Mouse (Mus musculus): ENCODE measurements around the gene Gpr155.

The Gpr155 gene

DNA sequence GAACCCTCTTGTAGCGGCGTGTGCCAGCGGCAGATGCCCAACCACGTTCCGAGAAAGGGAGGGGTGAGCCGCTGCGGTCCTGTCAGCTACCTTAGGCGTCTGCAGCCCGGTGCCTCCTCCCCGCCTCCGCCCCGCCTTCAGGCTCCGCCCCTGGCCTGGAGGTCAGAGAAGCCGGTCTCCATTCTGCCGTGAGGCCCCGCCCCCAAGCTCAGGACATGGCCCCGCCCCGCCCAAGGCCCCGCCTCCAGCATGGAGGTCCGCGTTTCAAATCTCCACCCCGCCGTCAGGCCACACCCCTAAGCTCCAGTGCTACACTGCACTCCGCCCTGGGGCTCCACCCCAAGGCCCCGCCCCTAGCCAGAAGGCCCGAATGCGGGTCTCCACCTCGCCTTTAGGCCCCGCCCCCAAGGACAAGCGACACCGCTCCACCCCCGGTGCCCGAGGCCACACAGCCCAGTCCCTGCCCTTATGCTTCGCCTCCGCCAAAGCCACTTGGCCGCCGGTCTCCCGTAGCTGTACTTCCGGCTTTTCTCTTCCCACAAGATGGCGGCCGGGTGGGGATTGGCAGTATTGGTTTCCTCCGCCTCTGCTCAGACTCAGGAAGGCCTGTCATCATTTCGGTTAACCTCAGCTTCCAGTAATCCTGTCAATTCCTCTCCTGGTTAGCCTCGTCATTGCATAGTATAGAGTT lies at the start of gene Gpr155:
Gpr155 (minus strand) TSS at position 217 of the 691 bp plus-strand sequence.
- peak; percentile 98 for DNase-seq

DNA sequence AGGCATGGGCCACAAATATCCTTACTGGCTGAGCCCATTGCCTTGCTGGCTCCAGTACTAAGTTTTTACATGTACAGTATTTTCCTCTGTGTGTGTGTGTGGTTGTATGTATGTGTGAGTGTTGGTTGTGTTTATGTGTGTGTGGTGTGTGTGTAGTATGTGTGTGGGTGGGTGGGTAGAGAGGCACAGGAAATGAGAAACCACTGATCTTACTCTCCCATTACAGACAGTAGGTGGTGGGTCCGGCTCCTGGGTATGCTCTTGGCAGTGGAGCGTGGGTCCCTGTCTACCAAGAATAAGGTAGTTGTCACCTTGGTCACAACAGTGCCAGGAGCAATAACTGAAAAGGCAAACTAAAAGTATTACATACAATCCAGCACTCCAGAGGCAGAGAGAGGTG lies 49.5 kb upstream of the Gpr155 start:
- no peak for DNase-seq

DNA sequence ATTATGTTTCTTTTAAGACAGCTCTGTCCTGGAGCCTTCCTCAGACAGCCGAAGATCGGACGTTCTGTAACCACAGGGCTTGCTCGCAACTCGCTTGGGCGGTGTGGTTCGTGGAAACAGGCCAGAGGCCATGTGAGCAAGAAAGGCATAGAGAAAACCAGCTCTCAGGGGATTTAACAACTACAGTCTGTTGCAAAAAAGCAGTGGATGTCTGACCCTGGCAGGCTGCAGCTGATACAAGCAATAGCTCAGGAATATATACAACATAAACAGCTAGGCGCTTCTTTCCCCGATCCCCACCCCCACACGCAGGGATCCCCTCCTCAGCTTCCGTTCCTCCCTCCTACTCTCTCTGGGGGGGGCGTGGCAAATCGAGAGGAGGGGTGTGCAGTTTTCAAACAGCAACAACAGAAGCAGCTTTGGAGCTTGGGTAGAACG lies 45.6 kb upstream of the Gpr155 start:
- DNase-seq = no peak

DNA sequence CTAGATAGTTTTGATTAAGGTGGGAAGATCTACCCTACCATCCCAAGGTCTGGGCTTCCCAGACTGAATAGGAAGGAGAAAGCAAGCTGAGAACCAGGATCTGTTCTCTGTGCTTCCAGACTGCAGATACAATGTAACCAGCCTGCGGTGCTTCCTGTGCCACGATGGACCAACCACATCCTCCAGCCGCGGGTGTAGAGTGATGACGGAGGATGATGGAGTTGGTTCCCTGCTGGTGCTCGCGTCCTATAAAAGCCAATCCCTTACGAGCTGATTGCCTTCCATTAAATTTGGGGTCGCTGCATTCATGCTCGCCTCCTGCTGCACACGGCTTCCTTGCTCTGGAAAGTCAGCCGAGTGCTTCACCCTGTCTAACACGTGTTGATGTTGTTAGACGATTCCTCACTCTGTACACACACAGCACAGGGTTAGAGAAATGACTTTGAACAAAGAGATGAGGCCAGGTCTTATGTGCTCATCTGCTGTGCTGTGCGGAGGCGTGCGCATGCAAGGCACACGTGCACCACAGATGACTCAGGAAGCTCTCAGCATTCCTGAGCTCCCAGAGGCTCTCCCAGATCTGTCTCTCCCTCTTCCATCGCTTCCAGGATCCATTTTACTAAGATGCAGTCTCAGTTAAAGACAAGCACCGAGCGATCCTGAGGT lies 42.6 kb upstream of the Gpr155 start:
- no peak for DNase-seq

DNA sequence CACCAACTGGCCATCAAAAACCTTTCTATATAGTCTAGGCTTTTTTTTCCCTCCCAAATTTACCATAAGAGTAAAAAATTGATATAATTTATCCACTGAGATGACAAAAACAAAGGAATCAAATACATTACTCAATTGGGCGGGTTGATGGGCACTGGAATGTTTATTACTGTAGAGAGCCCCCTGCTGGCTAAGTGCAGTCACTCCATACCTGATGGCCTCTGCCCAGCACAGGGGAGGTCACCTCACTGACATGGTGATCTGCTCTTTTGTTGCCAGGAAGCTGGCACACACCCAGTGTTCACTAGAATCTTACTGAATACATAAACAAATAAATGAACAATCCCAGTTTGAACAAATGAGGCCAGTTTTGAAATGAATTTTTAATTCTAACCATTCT lies 40.9 kb upstream of the Gpr155 start:
- no peak for DNase-seq

DNA sequence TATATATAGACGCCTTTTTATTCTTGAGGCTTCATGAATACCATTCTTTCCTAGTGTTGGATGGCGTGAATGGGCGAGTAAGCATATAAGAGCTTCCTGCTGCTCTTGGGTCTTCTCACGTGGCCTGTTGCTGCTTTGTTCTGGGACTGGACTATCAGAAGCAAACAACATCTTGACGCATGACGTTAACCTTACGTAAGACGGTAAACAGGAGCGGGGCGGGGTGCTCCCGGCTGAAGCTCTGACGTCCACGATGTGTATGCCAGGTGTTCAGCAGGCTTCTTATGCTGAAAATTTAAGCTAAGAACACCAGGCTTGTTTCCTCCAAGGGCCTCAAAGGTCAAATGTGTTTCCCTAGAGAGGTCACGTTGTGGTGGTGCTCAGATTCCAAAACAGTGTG lies 39.5 kb upstream of the Gpr155 start:
- DNase-seq = no peak

DNA sequence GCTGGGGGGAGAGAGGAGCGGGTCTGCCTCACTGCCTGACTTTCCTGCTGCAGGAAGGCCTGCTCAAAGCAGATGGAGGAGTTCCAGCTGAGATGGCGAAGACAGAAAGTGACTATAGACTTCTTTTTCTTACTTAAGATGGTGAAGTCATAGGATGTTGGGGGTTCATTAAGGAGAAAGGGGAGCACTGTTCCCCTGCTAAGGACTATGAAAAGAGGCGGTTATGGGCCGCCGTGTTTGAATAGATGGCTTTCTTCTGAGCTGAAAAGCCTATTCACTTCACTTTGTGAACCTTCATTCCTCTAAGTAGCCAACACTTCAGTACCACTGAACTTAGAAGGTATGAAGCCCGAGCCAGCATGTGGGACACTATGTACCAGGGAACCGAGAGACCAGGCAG lies 33.4 kb upstream of the Gpr155 start:
- DNase-seq = no peak

DNA sequence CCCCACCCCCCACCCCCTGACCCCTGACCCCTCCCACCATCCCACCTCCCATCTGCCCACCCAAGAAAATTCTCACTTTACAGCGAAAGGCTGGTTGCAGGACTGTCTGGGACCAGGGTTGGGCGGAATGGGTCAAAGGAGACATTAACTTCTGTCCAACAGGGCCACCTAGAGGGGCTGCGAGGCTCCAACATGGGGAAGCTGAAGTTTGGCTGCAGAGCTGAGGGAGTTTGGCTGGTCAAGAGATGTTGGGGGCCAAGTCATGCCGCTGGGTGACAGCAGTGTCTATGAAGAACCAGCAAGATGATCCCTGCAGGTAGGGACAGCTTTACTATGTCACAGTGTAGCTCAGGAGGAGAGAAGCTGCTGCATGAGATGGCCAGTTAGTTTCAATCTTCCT lies 32.9 kb upstream of the Gpr155 start:
- no peak for DNase-seq

DNA sequence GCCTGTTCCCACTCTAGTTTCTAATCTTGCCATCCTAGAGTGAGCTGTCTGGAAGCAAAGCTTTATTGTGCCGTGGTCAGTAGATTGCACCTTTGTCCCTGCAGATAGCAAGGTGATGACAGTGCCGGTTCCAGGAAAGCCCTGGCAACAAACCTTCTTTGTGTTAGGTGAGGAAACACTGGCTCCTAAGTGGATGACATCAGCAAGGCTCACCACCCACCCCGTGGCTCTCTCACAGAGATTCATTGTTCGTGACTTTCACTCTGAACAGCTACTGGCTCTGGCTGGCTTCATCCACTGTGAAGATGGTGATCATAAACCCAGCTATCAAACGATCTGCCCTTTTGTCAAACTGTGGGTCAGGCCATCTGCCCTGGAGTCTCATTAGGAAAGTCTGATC lies 29.5 kb upstream of the Gpr155 start:
- no peak for DNase-seq

DNA sequence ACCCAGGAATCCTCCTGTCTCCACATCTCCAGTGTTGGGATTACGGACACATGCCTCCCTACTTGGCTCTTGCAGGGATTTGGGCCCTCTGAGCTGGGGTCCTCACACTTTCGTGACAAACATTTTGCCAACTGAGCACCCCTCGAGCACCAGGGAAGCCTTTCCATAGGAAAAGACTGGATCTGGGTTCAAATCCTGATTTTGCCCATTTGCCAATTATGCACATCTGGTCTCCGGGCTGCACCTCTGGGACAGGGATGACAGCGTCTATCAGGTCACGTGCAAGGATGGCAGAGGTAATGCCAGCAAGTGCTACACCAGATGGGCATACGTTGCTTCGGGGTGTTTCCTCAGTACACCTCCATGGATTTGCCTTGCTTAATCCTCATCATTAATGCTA lies 23.7 kb upstream of the Gpr155 start:
- no peak for DNase-seq

DNA sequence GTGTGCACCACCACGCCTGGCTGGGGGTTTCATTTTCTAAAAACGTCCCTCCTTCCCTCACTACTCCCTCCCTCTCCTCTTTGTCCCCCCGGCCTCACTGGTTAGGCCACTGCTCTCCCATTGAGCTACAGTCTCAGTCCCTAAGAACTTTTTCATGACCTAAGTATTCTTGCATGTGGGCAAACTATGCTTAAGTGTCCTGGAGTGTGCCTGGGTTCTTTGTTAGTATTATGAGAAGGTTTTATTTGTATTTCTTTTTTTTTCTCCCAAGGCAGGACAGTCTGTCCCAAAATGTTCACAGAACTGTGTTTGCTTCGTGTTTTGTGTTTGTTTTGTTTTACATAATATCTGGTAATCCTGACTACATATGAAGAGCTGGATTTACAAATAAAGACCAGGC lies 21.3 kb upstream of the Gpr155 start:
- no peak for DNase-seq

DNA sequence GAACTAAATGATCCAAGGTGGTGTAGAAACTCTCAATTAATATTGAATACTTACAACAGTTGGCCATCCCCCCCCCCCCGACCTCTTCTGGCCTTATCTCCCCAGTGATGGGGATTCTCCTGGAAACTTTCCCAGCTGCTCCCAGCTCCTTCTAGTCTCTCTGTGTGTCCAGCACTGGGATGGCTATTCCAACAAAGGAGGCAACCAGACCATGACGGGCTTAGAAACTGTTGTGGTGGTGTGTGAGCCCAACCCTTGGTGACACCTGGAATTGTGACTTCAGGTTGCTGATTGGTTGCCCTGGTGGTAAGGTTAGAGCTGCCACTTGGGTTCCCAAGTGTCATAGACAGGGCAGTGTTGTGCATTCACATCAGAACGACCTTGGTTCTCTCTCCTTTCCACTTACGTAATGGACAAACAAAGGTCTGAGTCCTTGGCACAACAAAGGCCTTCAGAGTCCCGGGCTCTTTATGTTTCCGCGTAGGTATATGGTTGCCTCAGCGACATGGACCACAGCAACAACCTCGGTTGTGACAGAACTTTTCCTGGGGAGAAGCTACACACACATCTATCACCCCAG lies 20.1 kb upstream of the Gpr155 start:
- no peak for DNase-seq

DNA sequence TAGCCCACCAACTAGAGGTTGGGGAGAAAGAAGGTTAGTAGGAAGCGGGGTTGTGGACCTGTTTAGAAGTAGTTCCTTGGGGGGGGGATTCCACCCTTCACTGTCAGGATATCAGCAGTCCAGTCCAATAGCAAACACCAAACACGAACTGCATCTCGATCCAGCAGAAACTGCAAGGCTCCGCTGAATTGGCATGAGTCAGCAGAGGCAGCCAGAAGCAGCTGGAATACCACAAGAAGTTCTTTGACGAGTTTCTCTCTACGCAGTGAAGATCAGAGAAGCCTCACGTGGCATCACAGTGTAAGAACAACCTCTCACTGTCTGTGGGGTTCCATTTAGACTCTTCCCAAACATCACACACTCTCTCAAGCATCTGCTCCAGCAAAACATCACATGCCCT lies 18.6 kb upstream of the Gpr155 start:
- no peak for DNase-seq

DNA sequence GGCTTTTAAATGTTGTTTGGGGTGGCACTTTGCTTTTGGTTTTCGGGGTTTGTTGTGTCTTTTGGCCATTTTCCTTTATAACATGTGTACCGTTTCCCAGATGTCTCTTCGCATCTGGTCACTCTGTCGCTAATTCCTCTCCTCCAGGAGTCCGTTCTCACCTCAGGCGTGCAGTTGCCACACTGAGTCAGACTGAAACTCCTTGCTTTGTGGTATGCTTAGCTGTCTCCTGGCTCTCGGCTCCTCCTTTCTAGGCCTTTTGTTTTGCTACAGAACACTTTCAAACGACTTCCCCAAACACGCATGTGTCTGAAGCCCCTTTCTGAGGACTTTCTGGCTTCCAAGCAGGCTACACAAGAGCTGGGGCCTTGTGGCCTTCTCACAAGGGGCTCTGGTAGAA lies 18.1 kb upstream of the Gpr155 start:
- DNase-seq = no peak

DNA sequence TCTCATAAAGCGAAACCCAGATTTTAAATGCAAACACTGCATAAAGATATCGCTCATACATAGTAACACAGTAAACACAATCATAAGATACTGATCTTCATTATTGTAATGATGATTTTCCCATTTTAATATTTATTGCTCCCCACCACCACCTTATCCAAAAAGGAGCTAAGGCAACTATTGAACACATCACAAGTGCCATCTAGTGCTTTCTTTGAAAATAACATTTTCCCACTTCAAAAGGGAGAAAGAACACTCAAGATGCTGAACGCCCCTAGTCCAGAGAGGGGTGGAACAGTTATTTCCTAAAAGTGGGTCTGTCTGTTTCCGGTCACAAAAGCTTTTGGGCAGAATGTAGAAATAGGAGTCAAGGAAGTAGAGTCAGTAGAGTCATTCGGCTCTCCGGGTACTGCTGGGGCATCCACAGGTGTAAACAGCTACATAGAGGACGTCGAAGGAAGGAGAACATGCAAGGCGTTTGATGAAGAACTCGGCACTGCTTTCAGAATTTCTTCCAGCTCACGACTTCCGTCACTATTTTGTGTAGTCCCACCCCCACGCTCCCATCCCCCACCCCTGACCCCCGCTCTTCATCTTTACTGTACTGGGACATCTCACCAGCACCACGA lies 17.1 kb upstream of the Gpr155 start:
- DNase-seq = no peak

DNA sequence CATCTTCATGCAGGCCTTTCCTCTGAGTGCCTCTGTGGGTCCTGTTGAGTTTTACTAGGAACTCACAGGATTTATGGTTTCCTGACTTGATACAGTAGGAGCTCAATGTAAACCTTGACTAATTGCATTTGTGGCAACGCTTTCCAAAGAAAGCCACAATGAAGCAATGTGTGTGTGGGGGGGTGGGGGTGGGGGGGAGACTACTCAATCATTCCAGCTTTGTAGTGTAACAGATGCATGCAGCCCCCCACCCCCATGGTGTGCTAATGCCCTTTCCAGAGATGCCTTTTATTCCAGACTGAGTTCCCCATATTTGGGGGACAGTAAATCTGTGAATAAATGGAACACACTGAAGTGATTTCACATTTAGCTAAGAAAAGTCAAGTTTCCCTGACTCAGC lies 15.3 kb upstream of the Gpr155 start:
- DNase-seq = no peak

DNA sequence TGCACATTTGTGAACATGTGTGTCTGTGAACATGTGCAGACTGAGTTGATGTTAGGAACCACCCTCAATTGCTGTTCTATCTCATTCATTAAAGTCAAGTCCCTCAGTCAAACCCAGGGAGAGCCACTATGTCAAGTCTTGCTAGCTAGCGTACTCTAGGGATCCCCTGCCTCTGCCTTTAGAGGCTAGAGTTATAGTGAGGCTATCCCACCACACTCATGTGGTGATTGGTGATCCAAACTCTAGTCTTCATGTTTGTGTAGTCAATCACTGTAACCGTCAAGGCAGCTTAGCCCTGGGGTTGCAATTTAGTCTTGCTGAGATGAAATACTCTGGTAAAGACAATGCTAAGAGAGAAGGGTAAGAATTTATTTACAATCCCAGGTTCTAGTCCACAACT lies 11.1 kb upstream of the Gpr155 start:
- no peak for DNase-seq

DNA sequence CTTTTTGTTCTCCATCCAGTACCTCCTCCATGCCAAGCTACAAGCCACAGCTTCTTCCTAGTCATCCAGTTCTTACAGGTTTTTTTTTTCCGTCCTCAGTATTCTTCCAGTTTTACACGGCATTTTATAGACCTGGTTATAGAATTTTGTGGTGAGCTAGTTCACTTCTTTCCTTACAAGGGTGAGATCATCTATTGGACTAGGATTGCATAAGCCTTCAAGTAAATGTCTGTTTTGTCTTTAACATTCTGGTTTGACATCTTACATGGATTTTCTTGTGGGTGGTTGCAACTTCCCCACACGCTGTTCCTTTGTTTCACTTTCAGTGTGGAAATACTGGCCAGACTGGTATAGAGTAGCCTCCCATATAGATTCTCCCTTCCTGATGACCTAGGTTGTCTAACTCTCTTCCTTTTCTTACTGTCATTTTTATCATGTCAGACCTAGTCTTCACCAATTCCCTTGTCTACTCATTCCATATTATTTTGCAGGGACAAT lies 10.5 kb upstream of the Gpr155 start:
- DNase-seq = no peak

DNA sequence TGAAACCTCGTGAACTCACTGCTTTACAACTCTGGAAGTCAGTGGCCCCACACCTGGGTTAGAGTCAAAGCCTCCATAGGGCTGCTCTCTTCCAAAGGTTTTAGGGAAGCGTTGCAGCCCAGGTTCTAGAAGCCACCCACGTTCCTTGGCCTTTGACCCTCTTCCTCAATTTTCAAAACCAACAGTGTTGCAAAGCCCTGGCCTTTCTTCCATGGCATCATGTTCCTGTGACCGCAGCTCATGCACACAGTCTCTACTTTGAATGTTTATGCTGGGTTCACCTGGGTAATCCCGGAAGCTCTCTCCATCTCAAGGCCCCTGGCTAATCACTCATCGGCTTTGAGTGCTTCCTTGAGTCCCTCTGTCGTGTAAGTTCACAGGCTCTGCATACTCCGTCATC lies 9.1 kb upstream of the Gpr155 start:
- no peak for DNase-seq

DNA sequence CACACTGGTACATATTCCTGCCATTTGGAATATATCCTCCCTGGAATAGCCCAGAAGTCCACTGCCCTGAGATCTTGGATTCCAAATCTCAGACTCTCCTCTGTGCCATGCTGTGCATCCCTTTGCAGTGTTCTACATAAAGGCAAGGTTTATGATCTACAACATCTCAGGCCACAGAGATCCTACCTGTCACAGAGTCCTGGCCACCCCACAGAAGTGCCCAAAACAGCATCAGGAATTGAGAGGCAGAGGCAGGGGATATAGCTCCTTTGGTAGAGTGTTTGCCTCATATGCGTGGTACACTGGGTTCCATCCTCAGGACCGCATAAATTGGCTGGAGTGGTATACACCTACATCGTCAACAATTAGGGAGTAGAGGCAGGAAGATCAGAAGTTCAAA lies 8.1 kb upstream of the Gpr155 start:
- no peak for DNase-seq

DNA sequence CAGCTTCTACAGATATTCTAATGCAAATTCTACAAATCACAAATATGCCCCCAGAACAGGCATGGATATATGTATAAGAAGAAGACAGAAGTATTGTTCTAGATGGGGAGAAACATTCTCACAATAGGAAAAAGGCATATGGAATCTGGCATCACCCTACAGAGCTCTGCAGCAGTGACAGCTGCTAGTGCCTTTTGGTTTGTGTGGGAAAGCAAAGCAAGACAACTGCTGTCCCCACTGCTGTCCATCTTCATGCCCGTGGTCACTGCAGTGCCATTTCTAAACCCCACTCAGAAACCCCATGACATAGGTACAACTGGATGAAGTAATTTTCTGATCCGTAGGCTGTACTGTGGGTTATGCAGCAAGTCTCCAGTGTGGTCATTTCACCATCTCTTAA lies 6.4 kb upstream of the Gpr155 start:
- DNase-seq = no peak

DNA sequence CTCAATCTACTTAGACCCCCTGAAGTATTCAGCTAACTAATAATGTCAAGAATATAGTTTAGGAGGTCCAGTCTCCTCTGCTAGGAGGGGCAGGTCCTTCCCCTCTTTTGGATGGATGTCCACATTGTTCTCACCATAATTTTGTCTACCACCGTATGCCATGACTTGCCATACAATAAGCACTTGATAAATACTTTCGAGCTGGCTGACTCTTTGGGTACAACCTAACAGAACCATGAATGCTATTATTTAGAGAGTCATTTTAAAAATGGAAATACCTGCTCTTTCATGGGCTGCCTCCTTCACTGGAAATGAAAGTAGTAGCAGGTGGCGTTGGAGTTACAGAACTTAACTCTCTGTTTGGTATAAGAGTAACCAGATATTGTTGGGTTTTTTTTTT lies 3.6 kb upstream of the Gpr155 start:
- DNase-seq = no peak

DNA sequence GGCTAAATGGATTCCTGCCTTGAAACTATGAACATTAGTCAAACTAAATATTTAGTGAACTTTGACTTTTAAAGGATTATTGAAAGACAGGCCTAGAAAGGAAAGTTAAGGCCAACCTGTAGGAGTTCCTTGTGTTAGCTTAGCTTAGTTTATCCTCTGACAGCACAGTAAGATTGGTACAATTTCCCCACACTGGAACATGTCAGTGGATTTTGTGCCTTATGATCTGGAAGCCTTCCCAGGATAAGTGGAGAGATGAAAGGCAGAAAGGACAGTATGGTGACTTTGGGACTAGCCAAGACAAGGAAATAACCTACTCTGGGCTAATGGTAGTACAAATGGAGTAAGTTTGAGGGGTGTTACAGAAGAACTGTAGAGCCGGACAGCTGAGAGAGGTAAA lies 1.4 kb upstream of the Gpr155 start:
- no peak for DNase-seq
